Mouse (Mus musculus) left cerebral cortex, adult 11 months (tissue): ENCODE results near the gene Unc5c.

Experiments used
- DNase-seq: peaks from one replicate; pipeline ENCODE4 v3.0.0; 2022; ENCODE audit warnings: low spot score

Unc5c gene

DNA sequence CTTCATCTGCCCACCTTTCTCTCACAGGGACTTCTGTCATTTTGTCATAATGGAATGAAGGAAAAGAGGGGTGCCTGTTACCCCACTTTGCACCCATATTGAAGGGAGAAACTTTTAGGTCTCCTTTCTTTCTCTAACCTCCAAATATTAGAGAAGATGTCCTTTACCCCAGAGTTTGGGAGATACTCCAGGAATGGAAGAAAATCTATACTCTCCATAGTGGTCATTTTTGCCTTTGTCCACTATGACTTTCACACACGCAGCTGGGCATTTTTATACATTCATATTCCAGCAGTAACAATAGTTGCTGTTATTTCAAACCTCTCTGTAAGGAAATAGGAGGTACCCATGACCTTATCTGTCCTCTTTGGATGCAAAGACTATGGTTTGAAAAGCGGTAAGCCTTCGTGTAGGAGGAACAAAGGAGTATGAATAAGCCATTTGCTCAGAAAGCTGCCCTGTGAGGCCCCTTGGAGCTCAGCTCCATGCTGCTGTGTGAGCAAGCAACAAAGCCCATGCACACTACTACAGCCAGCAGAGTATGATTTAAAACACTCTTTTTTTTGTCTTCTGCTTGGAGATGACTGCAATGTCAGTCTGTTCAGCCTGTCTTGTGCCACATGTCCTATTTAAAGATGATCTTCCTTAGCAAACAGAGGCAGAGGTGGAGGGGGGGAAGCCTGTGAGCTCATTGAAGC, 353.7 kb downstream of the Unc5c start:
- DNase-seq = no peak

- DNase-seq = peak; percentile 25
These were observed 354.4 kb downstream of the Unc5c start for GRCm38 (mm10) chr3:141819331-141819941.

DNA sequence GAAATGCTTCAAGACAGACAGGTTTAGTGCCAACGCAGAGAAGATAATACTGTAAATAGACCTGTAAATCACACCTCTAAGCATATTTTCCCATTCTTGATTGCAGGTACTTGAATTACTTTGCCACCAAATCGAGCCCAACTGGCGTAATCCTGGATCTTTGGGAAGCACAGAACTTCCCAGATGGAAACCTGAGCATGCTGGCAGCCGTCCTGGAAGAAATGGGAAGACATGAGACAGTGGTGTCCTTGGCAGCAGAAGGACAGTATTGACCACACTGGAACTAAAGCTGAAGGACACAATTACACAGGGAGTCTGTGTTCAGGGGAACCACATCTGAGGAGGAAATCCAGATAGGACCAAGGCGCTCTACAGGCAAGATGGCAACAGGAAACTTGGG, 363.3 kb downstream of the Unc5c start:
- DNase-seq = no peak

DNA sequence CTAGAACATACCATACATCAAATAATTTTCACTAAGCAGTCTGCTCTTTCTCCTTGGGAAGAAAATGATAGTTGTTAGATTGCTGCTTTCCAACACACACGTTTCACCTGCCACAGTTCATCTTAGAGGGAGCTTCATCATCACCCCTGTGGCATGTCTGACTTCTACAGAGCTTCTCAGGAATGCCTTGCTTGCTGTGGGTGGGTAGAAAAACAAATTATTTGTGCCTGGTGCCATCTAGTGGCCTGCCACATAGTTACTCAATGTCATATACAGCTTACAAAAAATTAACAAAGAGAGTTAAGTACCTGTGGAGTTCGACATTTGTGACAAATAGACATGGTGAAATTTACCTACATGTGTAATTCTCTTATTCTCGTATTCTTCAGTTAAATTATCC, 366.1 kb downstream of the Unc5c start:
- peak; percentile 67 for DNase-seq

GRCm38 (mm10) chr3:141838864-141839263, 373.8 kb downstream of the Unc5c start:
- no peak for DNase-seq

GRCm38 (mm10) chr3:141849206-141849605, 384.2 kb downstream of the Unc5c start:
- no peak for DNase-seq

DNA sequence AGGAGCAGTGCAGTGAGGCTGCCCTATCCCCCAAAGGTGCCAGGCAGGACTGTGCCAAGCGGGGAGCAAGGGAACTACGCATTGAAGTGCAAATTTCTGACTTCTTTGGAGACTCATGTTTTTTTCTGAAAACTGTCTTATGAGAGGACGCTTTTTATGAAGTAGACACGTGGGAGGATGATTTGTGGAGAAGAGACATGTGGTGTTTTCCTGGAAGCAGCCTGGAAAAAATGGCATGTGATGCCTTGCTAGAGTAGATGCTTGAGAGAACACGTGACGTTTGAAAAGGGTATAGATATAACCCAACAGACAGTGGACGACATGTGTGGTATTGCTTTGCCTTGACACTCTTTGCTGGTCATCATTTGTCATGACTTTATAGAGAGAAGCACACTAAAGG, 385.1 kb downstream of the Unc5c start:
- no peak for DNase-seq

GRCm38 (mm10) chr3:141854339-141854738, 389.3 kb downstream of the Unc5c start:
- no peak for DNase-seq

DNA sequence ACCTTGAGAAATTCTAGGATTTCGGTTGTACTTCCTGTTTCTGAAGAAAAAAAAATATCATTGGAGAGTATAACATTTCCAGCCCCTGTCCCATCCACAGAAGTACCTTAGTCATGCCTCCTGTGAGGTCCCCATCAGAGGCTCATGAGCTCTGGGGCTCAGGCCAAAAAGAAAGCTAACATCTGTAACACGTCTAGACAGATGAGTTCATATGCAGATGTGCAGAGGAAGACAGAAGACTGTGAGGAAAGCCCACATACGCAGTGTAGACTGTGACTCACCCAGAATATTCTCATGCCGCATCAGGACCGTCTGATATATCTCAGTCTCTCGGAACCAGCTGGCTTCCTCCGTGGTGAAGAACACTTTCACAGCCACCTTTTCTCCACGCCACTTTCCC, 392.1 kb downstream of the Unc5c start:
- DNase-seq = no peak

- DNase-seq = no peak
These were observed 397.9 kb downstream of the Unc5c start for GRCm38 (mm10) chr3:141862816-141863461.

- DNase-seq = no peak
These were observed 406.8 kb downstream of the Unc5c start for GRCm38 (mm10) chr3:141871805-141872204.

- DNase-seq = no peak
These were observed 407.5 kb downstream of the Unc5c start for GRCm38 (mm10) chr3:141872337-141873042.

- DNase-seq = no peak
These were observed 417.5 kb downstream of the Unc5c start for GRCm38 (mm10) chr3:141882496-141882895.

GRCm38 (mm10) chr3:141884190-141884589, 419.2 kb downstream of the Unc5c start:
- no peak for DNase-seq
